Mouse (Mus musculus): ENCODE results near the gene Abca13. TPM values are rescaled to one million over a fixed set of nuclear protein-coding genes. Genes with fewer than 3 reads are reported as not detected.

Gene Abca13
- polyA plus RNA-seq, 1 experiment, result not detected

- Histone ChIP-seq H3K4me3 (ENCODE audit: low read depth, low read length) (no peak overlapping the region), H3K27ac (ENCODE audit: insufficient read depth, low read depth, low read length) (no peak overlapping the region), H3K27me3 (ENCODE audit: control insufficient read depth, insufficient read depth, low read length) (no peaks in the 10 kb centered on the region), H3K36me3 (ENCODE audit: control insufficient read depth, insufficient read depth, low read length) (no peaks in the 10 kb centered on the region), H3K4me1 (ENCODE audit: control insufficient read depth, insufficient read depth, insufficient read length, low read length) (no peaks in the 10 kb centered on the region)
- no peak for TF ChIP-seq POLR2A (IDR thresholded peaks at IDR 0.05; ENCODE audit: low read depth, low read length)
- TF ChIP-seq CTCF (IDR thresholded peaks at IDR 0.05; ENCODE audit: extremely low read depth, insufficient read length, insufficient replicate concordance, low read depth, low read length), result no peak
- 61% methylated on average over 3 of the region's 3 CpGs for WGBS
Observed at GRCm38 (mm10) chr11:9528556-9528955, 336.8 kb downstream of the Abca13 start.

DNA sequence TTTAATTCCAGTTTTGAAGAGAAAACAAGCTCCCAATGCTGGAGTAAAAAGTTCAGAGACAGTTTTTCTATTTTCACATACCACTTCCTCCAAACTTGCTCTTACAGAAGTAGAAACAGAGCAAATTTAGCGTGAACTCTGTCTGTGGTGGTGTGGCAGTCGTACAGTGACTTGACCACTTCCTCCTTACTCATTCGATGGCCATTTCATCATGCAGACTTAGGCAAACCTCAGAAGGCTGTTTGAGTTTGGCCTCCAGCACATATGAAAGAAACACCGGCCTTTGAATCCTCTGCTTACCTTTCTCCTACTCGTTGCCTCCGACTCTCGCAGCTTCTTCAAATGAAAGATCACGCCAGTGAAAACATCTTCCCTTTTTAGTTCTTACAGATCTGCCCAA is 340.0 kb downstream of the Abca13 start:
- H3K4me1 ChIP-seq (ENCODE audit: control insufficient read depth, insufficient read depth, insufficient read length, low read length), result no peaks in the 10 kb centered on the region
- 75% methylated on average over 8 of the region's 8 CpGs for WGBS
- no peak overlapping the region for H3K27ac ChIP-seq (ENCODE audit: insufficient read depth, low read depth, low read length)
- no peak overlapping the region for H3K4me3 ChIP-seq (ENCODE audit: low read depth, low read length)
- TF ChIP-seq CTCF (IDR thresholded peaks at IDR 0.05; ENCODE audit: extremely low read depth, insufficient read length, insufficient replicate concordance, low read depth, low read length), result no peak
- TF ChIP-seq POLR2A (IDR thresholded peaks at IDR 0.05; ENCODE audit: low read depth, low read length), result no peak
- no peaks in the 10 kb centered on the region for H3K27me3 ChIP-seq (ENCODE audit: control insufficient read depth, insufficient read depth, low read length)
- no peaks in the 10 kb centered on the region for H3K36me3 ChIP-seq (ENCODE audit: control insufficient read depth, insufficient read depth, low read length)

DNA sequence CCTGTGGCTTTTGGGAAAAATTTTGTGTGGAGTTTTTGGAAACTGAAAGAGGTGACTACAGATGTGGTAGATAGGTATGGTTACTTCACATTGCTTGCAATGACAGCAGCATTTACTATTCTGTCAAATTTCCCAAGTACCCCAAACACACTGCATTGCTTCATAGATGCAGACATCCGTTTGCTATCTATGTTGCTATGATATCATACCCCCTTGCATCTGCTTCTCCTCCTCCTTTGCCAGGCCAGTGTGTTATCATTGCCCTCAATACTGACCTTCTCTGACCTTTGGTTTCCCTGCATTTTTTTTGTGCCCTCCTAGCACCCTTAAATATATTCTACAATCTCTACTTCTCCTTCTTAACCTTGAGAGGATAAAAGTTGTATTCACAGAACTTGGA is 341.4 kb downstream of the Abca13 start:
- WGBS, result 27% methylated on average over 1 of the region's 1 CpGs
- H3K4me3 ChIP-seq (ENCODE audit: low read depth, low read length), result no peak overlapping the region

DNA sequence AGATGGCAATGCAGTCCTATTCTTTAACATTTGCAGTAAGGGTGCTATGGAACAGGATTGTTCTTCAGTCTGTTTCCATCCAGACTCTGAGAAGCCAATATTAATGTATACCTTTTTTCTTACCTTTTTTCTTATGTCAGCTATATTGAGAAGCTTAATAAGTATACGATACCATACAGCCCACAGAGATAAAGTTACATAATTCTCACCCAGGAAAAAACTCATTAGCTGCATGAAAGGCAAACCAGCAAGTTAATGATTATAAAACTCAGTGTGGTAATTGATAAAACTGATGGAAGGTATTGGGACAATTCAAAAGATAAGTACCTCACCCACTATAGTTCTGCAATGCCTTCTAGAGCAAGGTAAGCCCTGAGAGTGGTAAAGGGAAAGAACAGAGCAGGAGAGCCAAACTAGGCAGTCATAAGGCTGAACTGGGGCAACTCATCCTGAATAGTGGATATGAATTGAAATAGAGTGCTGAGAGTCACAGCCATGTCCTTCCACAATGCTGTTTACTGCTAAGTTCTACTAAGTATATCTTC is 342.0 kb downstream of the Abca13 start:
- WGBS, result 20% methylated on average over 1 of the region's 1 CpGs
- no peaks in the 10 kb centered on the region for H3K27me3 ChIP-seq (ENCODE audit: control insufficient read depth, insufficient read depth, low read length)
- no peak for TF ChIP-seq CTCF (IDR thresholded peaks at IDR 0.05; ENCODE audit: extremely low read depth, insufficient read length, insufficient replicate concordance, low read depth, low read length)
- no peak for TF ChIP-seq POLR2A (IDR thresholded peaks at IDR 0.05; ENCODE audit: low read depth, low read length)
- no peaks in the 10 kb centered on the region for H3K36me3 ChIP-seq (ENCODE audit: control insufficient read depth, insufficient read depth, low read length)
- H3K4me3 ChIP-seq (ENCODE audit: low read depth, low read length), result no peak overlapping the region
- H3K27ac ChIP-seq (ENCODE audit: insufficient read depth, low read depth, low read length), result no peak overlapping the region
- H3K4me1 ChIP-seq (ENCODE audit: control insufficient read depth, insufficient read depth, insufficient read length, low read length), result no peaks in the 10 kb centered on the region

More for the DNA sequence above, 341.4 kb downstream of the Abca13 start:
- no peaks in the 10 kb centered on the region for H3K4me1 ChIP-seq (ENCODE audit: control insufficient read depth, insufficient read depth, insufficient read length, low read length)
- H3K27ac ChIP-seq (ENCODE audit: insufficient read depth, low read depth, low read length), result no peak overlapping the region
- no peaks in the 10 kb centered on the region for H3K27me3 ChIP-seq (ENCODE audit: control insufficient read depth, insufficient read depth, low read length)
- H3K36me3 ChIP-seq (ENCODE audit: control insufficient read depth, insufficient read depth, low read length), result no peaks in the 10 kb centered on the region
- TF ChIP-seq CTCF (IDR thresholded peaks at IDR 0.05; ENCODE audit: extremely low read depth, insufficient read length, insufficient replicate concordance, low read depth, low read length), result no peak
- no peak for TF ChIP-seq POLR2A (IDR thresholded peaks at IDR 0.05; ENCODE audit: low read depth, low read length)

GRCm38 (mm10) chr11:9536811-9537210 is 345.1 kb downstream of the Abca13 start:
- no peak for TF ChIP-seq CTCF (IDR thresholded peaks at IDR 0.05; ENCODE audit: extremely low read depth, insufficient read length, insufficient replicate concordance, low read depth, low read length)
- no peak for TF ChIP-seq POLR2A (IDR thresholded peaks at IDR 0.05; ENCODE audit: low read depth, low read length)
- WGBS, result 65% methylated on average over 6 of the region's 6 CpGs
- no peaks in the 10 kb centered on the region for H3K36me3 ChIP-seq (ENCODE audit: control insufficient read depth, insufficient read depth, low read length)
- H3K27ac ChIP-seq (ENCODE audit: insufficient read depth, low read depth, low read length), result no peak overlapping the region
- H3K27me3 ChIP-seq (ENCODE audit: control insufficient read depth, insufficient read depth, low read length), result no peaks in the 10 kb centered on the region
- no peaks in the 10 kb centered on the region for H3K4me1 ChIP-seq (ENCODE audit: control insufficient read depth, insufficient read depth, insufficient read length, low read length)
- no peak overlapping the region for H3K4me3 ChIP-seq (ENCODE audit: low read depth, low read length)

GRCm38 (mm10) chr11:9538328-9538727 is 346.6 kb downstream of the Abca13 start:
- TF ChIP-seq CTCF (IDR thresholded peaks at IDR 0.05; ENCODE audit: extremely low read depth, insufficient read length, insufficient replicate concordance, low read depth, low read length), result no peak
- no peak for TF ChIP-seq POLR2A (IDR thresholded peaks at IDR 0.05; ENCODE audit: low read depth, low read length)
- Histone ChIP-seq H3K4me1 (ENCODE audit: control insufficient read depth, insufficient read depth, insufficient read length, low read length) (no peaks in the 10 kb centered on the region), H3K27ac (ENCODE audit: insufficient read depth, low read depth, low read length) (no peak overlapping the region), H3K27me3 (ENCODE audit: control insufficient read depth, insufficient read depth, low read length) (no peaks in the 10 kb centered on the region), H3K4me3 (ENCODE audit: low read depth, low read length) (no peak overlapping the region), H3K36me3 (ENCODE audit: control insufficient read depth, insufficient read depth, low read length) (no peaks in the 10 kb centered on the region)
- WGBS, result 67% methylated on average over 1 of the region's 1 CpGs

- Histone ChIP-seq H3K4me1 (ENCODE audit: control insufficient read depth, insufficient read depth, insufficient read length, low read length) (no peaks in the 10 kb centered on the region), H3K27ac (ENCODE audit: insufficient read depth, low read depth, low read length) (no peak overlapping the region), H3K36me3 (ENCODE audit: control insufficient read depth, insufficient read depth, low read length) (no peaks in the 10 kb centered on the region), H3K27me3 (ENCODE audit: control insufficient read depth, insufficient read depth, low read length) (no peaks in the 10 kb centered on the region), H3K4me3 (ENCODE audit: low read depth, low read length) (no peak overlapping the region)
- WGBS, result 73% methylated on average over 2 of the region's 2 CpGs
- TF ChIP-seq POLR2A (IDR thresholded peaks at IDR 0.05; ENCODE audit: low read depth, low read length) (no peak), CTCF (IDR thresholded peaks at IDR 0.05; ENCODE audit: extremely low read depth, insufficient read length, insufficient replicate concordance, low read depth, low read length) (no peak)
Observed at GRCm38 (mm10) chr11:9560026-9560425, 368.3 kb downstream of the Abca13 start.
